In genomic region chr3:46034068-46034467, GRCm38 (mm10) we compare ENCODE assay signal across 15 mouse cellular contexts.
"Had no signal": no experiment of that assay in that cellular context is flagged by ENCODE, and none has a peak within 500 bp of the region (broad histone marks: within the 10 kb centered on the region; RNA-seq: fewer than 3 reads in every experiment).

No protein-coding gene starts in this region.

- H3K4me2 ChIP-seq: lung, embryonic 15.5 days; midbrain, embryonic 11.5 days; midbrain, embryonic 13.5 days; midbrain, embryonic 15.5 days; neural tube, embryonic 12.5 days had no signal

- ATAC-seq: lung, postnatal 0 days; midbrain, embryonic 13.5 days; midbrain, embryonic 15.5 days had no signal

- H3K4me1 ChIP-seq: lung, embryonic 15.5 days; megakaryocyte, embryonic 14.5 days; midbrain, embryonic 13.5 days; midbrain, embryonic 15.5 days; neural tube, embryonic 12.5 days had no signal

- H3K9ac ChIP-seq: lung, embryonic 15.5 days; midbrain, embryonic 13.5 days; midbrain, embryonic 15.5 days; neural tube, embryonic 12.5 days had no signal

- H3K27me3 ChIP-seq: lung, embryonic 15.5 days; megakaryocyte, embryonic 14.5 days; midbrain, embryonic 13.5 days; midbrain, embryonic 15.5 days; neural tube, embryonic 12.5 days had no signal

- DNase-seq: lung, adult 2 months; lung, postnatal 14 days; lung, postnatal 36 days; right cerebral cortex, postnatal 14 days; thymus, adult 18-20 months; thymus, postnatal 14 days; thymus, postnatal 36 days had no signal

- H3K4me3 ChIP-seq: lung, embryonic 15.5 days; midbrain, embryonic 13.5 days; midbrain, embryonic 15.5 days; neural tube, embryonic 12.5 days had no signal

- H3K36me3 ChIP-seq: lung, embryonic 15.5 days; midbrain, embryonic 13.5 days; midbrain, embryonic 15.5 days; neural tube, embryonic 12.5 days had no signal

- H3K9me3 ChIP-seq: lung, embryonic 15.5 days; megakaryocyte, embryonic 14.5 days; midbrain, embryonic 13.5 days; midbrain, embryonic 15.5 days; neural tube, embryonic 12.5 days had no signal

- H3K27ac ChIP-seq: lung, embryonic 15.5 days; macrophage; midbrain, embryonic 13.5 days; midbrain, embryonic 15.5 days; neural tube, embryonic 12.5 days had no signal
